Mouse (Mus musculus) heart, postnatal 0 days (tissue): ENCODE data around the gene Hps1. TPM values are rescaled to one million over a fixed set of nuclear protein-coding genes. Genes with fewer than 3 reads are reported as not detected.
"Not testable (repeated sequence)": the region's sequence is repeated elsewhere in the genome, so short reads cannot be mapped to it uniquely, and the experiment has no call there.

Experiments used
- ATAC-seq: fragments of 200-750 bp; cut with Nextera tagmentation; 2 replicates; pipeline ENCODE4 v1.8.0; 2017; ENCODE audit warnings: low read depth, moderate number of reproducible peaks, moderate library complexity; ENCODE audit not compliant: insufficient read depth
- DNase-seq: peaks from one replicate; pipeline ENCODE4 v3.0.0-alpha.2; 2016; ENCODE audit warnings: low spot score
- H3K27ac ChIP-seq: fragments of 300-500 bp; sonication (generic); 2 replicates; pipeline ENCODE4 v1.5.1; 2014; ENCODE audit warnings: low read depth, mild to moderate bottlenecking
- H3K27me3 ChIP-seq: fragments of 300-500 bp; sonication (generic); 2 replicates; pipeline ENCODE4 v1.6.1; 2014; ENCODE audit warnings: low read length, mixed read lengths; ENCODE audit not compliant: control insufficient read depth, insufficient read depth
- H3K36me3 ChIP-seq: fragments of 300-500 bp; sonication (generic); replicated peaks from 2 replicates; pipeline ENCODE4 v1.6.1; 2014; ENCODE audit warnings: low read length, mixed read lengths; ENCODE audit not compliant: control insufficient read depth, insufficient read depth
- H3K4me1 ChIP-seq: fragments of 300-500 bp; sonication (generic); 2 replicates; pipeline ENCODE4 v1.6.1; 2014; ENCODE audit warnings: antibody characterized with exemption; ENCODE audit not compliant: control insufficient read depth, insufficient read depth
- H3K4me2 ChIP-seq: fragments of 300-500 bp; sonication (generic); 2 replicates; pipeline ENCODE4 v1.6.1; 2014; ENCODE audit warnings: low read depth, mild to moderate bottlenecking, low read length, moderate library complexity
- H3K4me3 ChIP-seq: fragments of 300-500 bp; sonication (generic); 2 replicates; pipeline ENCODE4 v1.5.1; 2014; ENCODE audit warnings: low read depth, low read length
- H3K9ac ChIP-seq: fragments of 300-500 bp; sonication (generic); replicated peaks from 2 replicates; pipeline ENCODE4 v1.6.1; 2014; ENCODE audit warnings: low read depth, low read length, mixed read lengths
- H3K9me3 ChIP-seq: fragments of 300-500 bp; sonication (generic); replicated peaks from 2 replicates; pipeline ENCODE4 v1.6.1; 2016; ENCODE audit warnings: low read length; ENCODE audit not compliant: control insufficient read depth
- CTCF ChIP-seq: IDR thresholded peaks from 2 replicates; pipeline ENCODE4 v1.5.1; 2016; ENCODE audit warnings: antibody characterized with exemption, control low read depth, low read depth
- EP300 ChIP-seq: IDR thresholded peaks from 2 replicates; pipeline ENCODE4 v1.6.1; 2016; ENCODE audit warnings: antibody characterized with exemption, low read depth
- WGBS: fragments of 180-500 bp; shearing (Covaris S2); extraction: QIAGEN DNeasy Blood & Tissue Kit; methylation state at CpG from one replicate; pipeline ENCODE4 v1.1.7; 2014; 5-methylcytosine and 5-hydroxymethylcytosine counted together
- polyA plus RNA-seq: library from polyadenylated mRNA; unstranded; fragments of >200 nt; fragmentation: Nextera tagmentation; extraction: Ambion mirVana; gene quantifications from 2 replicates; pipeline ENCODE4 v1.2.1, GENCODE M21; 2015
- total RNA-seq: library from RNA; depleted of rRNA; stranded (reverse); fragments of >200 nt; gene quantifications from 2 replicates; pipeline ENCODE4 v1.2.3, GENCODE M21; 2014; ENCODE audit warnings: low replicate concordance

The Hps1 gene
- total and polyA plus RNA-seq, 2 experiments from 2014 or later = 3.2 to 9.4 TPM

DNA sequence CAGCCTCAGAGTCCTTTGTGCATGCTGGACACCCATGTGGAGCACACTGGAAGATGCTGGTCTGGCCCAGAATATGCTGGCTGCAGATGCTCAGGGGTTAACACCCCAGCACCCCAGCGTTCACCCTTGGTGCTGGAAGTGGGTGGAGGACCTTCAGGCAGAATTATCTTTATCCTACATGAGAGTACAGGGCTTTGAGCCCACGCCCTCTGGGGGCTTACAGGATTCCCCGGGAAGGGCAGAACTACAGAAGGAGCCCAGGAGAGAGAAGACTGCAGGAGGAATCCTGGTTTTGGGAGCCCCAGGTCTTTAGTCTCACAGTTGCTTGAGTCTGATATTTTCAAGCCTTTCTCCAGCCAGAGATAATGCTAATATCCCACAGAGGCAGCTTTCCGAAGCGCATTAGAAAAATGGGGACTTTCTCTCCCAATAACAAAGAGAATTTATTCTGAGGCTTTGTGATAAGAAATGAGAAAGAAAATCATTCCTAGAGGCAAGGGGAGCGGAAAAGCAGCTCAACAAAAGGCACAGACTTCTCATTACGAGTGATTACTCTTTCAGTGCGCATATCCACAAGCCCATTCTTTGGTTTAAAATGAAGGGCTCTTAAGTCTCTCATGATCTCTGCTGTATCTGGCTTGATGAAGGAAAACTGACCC, 5.9 kb upstream of the Hps1 start:
- no peak overlapping the region for H3K4me3 ChIP-seq
- no peaks in the 10 kb centered on the region for H3K4me1 ChIP-seq
- ATAC-seq = no peak
- DNase-seq = no peak
- H3K27ac ChIP-seq = no peak overlapping the region
- no peak for TF ChIP-seq EP300
- no peak for TF ChIP-seq CTCF
- no peaks in the 10 kb centered on the region for H3K27me3 ChIP-seq
- H3K9ac ChIP-seq = no peak overlapping the region
- 50% methylated on average over 8 of the region's 8 CpGs for WGBS
- H3K4me2 ChIP-seq = no peak overlapping the region
- no peaks in the 10 kb centered on the region for H3K9me3 ChIP-seq
- H3K36me3 ChIP-seq = no peaks in the 10 kb centered on the region

DNA sequence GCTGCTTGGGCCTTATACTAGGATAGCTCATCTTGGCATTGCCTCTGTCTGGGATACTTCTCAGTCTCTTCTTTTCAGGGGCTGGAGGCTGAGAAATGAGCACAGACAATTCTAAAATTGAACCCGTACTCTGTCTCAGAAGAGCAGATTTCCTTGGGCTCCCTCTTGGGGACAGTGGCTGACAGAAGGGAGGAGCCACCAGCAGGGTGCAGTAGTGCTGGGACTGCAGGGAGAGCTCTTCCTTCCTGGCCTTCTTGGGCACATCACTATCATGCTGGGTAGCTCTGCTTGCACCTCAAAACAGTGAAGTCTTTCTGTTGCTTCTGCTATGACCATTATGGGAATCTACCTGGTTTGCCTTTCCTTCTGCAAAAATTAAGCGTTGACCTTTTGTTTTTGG, 5.4 kb upstream of the Hps1 start:
- TF ChIP-seq EP300 (no peak), CTCF (peak; percentile 29)
- peaks cover under 1% of the 10 kb centered on the region; the same call in 1 of the 2 replicates for H3K4me1 ChIP-seq
- H3K4me3 ChIP-seq = no peak overlapping the region
- H3K4me2 ChIP-seq = no peak overlapping the region
- no peak for ATAC-seq
- 42% methylated on average over 2 of the region's 2 CpGs for WGBS
- H3K36me3 ChIP-seq = no peaks in the 10 kb centered on the region
- no peaks in the 10 kb centered on the region for H3K27me3 ChIP-seq
- DNase-seq = no peak
- H3K27ac ChIP-seq = no peak overlapping the region
- H3K9me3 ChIP-seq = no peaks in the 10 kb centered on the region
- H3K9ac ChIP-seq = no peak overlapping the region

- H3K4me3 ChIP-seq = peak overlapping the region; percentile 67
- not testable (repeated sequence) for H3K36me3 ChIP-seq, H3K9me3 ChIP-seq, H3K27me3 ChIP-seq, DNase-seq, ATAC-seq, H3K4me1 ChIP-seq
- WGBS = 50% methylated on average over 7 of the region's 7 CpGs
- H3K27ac ChIP-seq = peak overlapping the region; percentile 74
- peak overlapping the region; percentile 79 for H3K4me2 ChIP-seq
- H3K9ac ChIP-seq = peak overlapping the region; percentile 54
Observed at GRCm38 (mm10) chr19:42780156-42780538, 369 bp upstream of the Hps1 start.

- DNase-seq = no peak
- H3K36me3 ChIP-seq = no peaks in the 10 kb centered on the region; the same call in 1 of the 2 replicates
- H3K4me3 ChIP-seq = no peak overlapping the region
- no peak overlapping the region for H3K4me2 ChIP-seq
- H3K27me3 ChIP-seq = no peaks in the 10 kb centered on the region
- H3K4me1 ChIP-seq = peaks cover 4% of the 10 kb centered on the region; the same call in 1 of the 2 replicates
- H3K27ac ChIP-seq = no peak overlapping the region
- no peaks in the 10 kb centered on the region for H3K9me3 ChIP-seq
- ATAC-seq = no peak
- H3K9ac ChIP-seq = no peak overlapping the region
- TF ChIP-seq EP300 (no peak), CTCF (no peak)
- 68% methylated on average over 5 of the region's 5 CpGs for WGBS
Observed at GRCm38 (mm10) chr19:42777801-42778200, 2.0 kb downstream of the Hps1 start.

- Histone ChIP-seq H3K4me1 (peaks cover 4% of the 10 kb centered on the region; the same call in 1 of the 2 replicates), H3K9ac (no peak overlapping the region), H3K27me3 (no peaks in the 10 kb centered on the region), H3K36me3 (no peaks in the 10 kb centered on the region; the same call in 1 of the 2 replicates), H3K27ac (no peak overlapping the region), H3K9me3 (no peaks in the 10 kb centered on the region), H3K4me3 (no peak overlapping the region), H3K4me2 (no peak overlapping the region)
- TF ChIP-seq EP300 (no peak), CTCF (peak; percentile 27)
- WGBS = 97% methylated on average over 1 of the region's 1 CpGs
- ATAC-seq = no peak
- no peak for DNase-seq
Observed at GRCm38 (mm10) chr19:42776813-42777212, 3.0 kb downstream of the Hps1 start.
